Mouse (Mus musculus) forebrain, postnatal 0 days (tissue): ENCODE results near the gene Gm11037. TPM values are rescaled to one million over a fixed set of nuclear protein-coding genes. Genes with fewer than 3 reads are reported as not detected.

Experiments
- ATAC-seq: fragments of 200-750 bp; cut with Nextera tagmentation; 2 replicates; pipeline ENCODE4 v1.8.0; 2017; ENCODE audit warnings: mild to moderate bottlenecking, moderate library complexity
- DNase-seq: peaks from one replicate; pipeline ENCODE4 v3.0.0-alpha.2; 2015
- H3K27ac ChIP-seq: fragments of 300-500 bp; sonication (generic); 2 replicates; pipeline ENCODE4 v1.5.1; 2014; ENCODE audit warnings: low read depth, mild to moderate bottlenecking, antibody characterized with exemption, low read length, moderate library complexity, mixed read lengths
- H3K27me3 ChIP-seq: fragments of 300-500 bp; sonication (generic); 2 replicates; pipeline ENCODE4 v1.6.1; 2014; ENCODE audit warnings: mild to moderate bottlenecking, low read length, mixed read lengths; ENCODE audit not compliant: insufficient read depth
- H3K36me3 ChIP-seq: fragments of 300-500 bp; sonication (generic); 2 replicates; pipeline ENCODE4 v1.6.1; 2014; ENCODE audit warnings: mild to moderate bottlenecking, moderate library complexity; ENCODE audit not compliant: insufficient read depth
- H3K4me1 ChIP-seq: fragments of 300-500 bp; sonication (generic); 2 replicates; pipeline ENCODE4 v1.6.1; 2014; ENCODE audit warnings: antibody characterized with exemption; ENCODE audit not compliant: insufficient read depth
- H3K4me2 ChIP-seq: fragments of 300-500 bp; sonication (generic); 2 replicates; pipeline ENCODE4 v1.6.1; 2014; ENCODE audit warnings: low read depth, mild to moderate bottlenecking, moderate library complexity
- H3K4me3 ChIP-seq: fragments of 300-500 bp; sonication (generic); 2 replicates; pipeline ENCODE4 v1.5.1; 2014; ENCODE audit warnings: low read depth, low read length, mixed read lengths
- H3K9ac ChIP-seq: fragments of 300-500 bp; sonication (generic); 2 replicates; pipeline ENCODE4 v1.6.1; 2014; ENCODE audit warnings: mild to moderate bottlenecking
- H3K9me3 ChIP-seq: fragments of 300-500 bp; sonication (generic); 2 replicates; pipeline ENCODE4 v1.6.1; 2016; ENCODE audit warnings: low read length
- CTCF ChIP-seq: sonication (generic); IDR thresholded peaks from 2 replicates; pipeline ENCODE4 v1.5.1; 2016; ENCODE audit warnings: antibody characterized with exemption, control low read depth, low read depth
- WGBS: fragments of 180-500 bp; shearing (Covaris S2); extraction: QIAGEN DNeasy Blood & Tissue Kit; methylation state at CpG from one replicate; pipeline ENCODE4 v1.1.7; 2014; 5-methylcytosine and 5-hydroxymethylcytosine counted together
- polyA plus RNA-seq: library from polyadenylated mRNA; unstranded; fragments of >200 nt; fragmentation: Nextera tagmentation; extraction: Ambion mirVana; gene quantifications from 2 replicates; pipeline ENCODE4 v1.2.1, GENCODE M21; 2015
- total RNA-seq: library from RNA; depleted of rRNA; stranded (reverse); fragments of >200 nt; gene quantifications from 2 replicates; pipeline ENCODE4 v1.2.3, GENCODE M21; 2014

The Gm11037 gene
- total and polyA plus RNA-seq, 2 experiments from 2014 or later: not detected

DNA sequence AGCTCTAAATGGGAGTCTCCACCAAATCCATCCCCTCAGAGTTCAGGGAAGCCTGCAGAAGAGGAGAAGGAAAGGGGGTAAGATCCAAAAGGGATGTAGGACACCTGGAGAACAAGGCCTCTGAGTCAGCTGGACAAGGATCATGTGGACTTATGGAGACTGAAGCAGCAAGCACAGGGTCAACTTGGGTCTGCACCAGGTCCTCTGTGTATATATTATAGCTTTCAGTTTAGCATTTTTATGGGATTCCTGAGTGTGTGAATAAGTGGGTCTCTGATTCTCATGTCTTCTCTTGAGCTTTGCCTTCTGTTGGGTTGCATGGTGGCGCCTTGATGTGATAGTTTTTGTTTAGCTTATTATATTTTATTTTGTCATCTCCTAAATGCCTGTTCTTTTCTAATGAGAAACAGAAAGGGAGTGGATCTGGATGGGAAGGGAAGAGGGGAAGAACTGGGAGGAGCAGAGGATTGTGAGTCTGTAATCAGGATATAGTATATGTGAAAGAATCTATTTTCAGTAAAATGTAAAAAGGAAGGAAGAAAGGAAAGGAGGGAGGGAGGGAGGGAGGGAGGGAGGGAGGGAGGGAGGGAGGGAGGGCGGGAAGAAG is 14.2 kb upstream of the Gm11037 start:
- no peak for TF ChIP-seq CTCF
- WGBS: 79% methylated on average over 2 of the region's 2 CpGs
- ATAC-seq: no peak

DNA sequence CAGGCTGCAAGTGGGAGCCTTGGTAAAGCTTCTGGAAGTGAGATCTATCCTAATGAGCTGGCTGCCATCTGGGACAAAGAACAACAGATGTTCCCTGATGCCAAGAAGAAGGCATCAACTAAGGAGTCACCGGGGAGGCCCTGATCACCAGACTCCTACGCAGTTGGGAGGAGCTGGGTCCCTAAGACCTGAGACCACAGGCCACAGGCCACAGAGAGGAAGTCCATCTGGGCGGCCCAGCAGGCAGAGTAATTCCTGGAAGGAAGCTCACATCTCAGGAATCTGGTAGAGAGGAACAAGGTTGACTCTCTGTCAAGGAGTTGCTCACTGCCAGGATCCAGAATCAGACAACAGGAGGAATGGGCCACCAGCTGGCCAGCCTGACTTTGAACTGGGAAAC is 9.1 kb upstream of the Gm11037 start:
- TF ChIP-seq CTCF: no peak
- Histone ChIP-seq H3K27ac (no peak overlapping the region), H3K36me3 (no peaks in the 10 kb centered on the region), H3K9me3 (no peaks in the 10 kb centered on the region), H3K4me1 (no peaks in the 10 kb centered on the region), H3K9ac (no peak overlapping the region), H3K27me3 (no peaks in the 10 kb centered on the region), H3K4me2 (no peak overlapping the region), H3K4me3 (no peak overlapping the region)
- no peak for ATAC-seq
- WGBS: 72% methylated on average over 3 of the region's 3 CpGs
- no peak for DNase-seq

More for the DNA sequence above, 14.2 kb upstream of the Gm11037 start:
- H3K36me3 ChIP-seq: no peaks in the 10 kb centered on the region
- no peak overlapping the region for H3K4me3 ChIP-seq
- H3K4me1 ChIP-seq: no peaks in the 10 kb centered on the region
- no peak overlapping the region for H3K4me2 ChIP-seq
- no peak overlapping the region for H3K9ac ChIP-seq
- H3K27ac ChIP-seq: no peak overlapping the region
- no peak for DNase-seq
- H3K9me3 ChIP-seq: no peaks in the 10 kb centered on the region
- no peaks in the 10 kb centered on the region for H3K27me3 ChIP-seq

DNA sequence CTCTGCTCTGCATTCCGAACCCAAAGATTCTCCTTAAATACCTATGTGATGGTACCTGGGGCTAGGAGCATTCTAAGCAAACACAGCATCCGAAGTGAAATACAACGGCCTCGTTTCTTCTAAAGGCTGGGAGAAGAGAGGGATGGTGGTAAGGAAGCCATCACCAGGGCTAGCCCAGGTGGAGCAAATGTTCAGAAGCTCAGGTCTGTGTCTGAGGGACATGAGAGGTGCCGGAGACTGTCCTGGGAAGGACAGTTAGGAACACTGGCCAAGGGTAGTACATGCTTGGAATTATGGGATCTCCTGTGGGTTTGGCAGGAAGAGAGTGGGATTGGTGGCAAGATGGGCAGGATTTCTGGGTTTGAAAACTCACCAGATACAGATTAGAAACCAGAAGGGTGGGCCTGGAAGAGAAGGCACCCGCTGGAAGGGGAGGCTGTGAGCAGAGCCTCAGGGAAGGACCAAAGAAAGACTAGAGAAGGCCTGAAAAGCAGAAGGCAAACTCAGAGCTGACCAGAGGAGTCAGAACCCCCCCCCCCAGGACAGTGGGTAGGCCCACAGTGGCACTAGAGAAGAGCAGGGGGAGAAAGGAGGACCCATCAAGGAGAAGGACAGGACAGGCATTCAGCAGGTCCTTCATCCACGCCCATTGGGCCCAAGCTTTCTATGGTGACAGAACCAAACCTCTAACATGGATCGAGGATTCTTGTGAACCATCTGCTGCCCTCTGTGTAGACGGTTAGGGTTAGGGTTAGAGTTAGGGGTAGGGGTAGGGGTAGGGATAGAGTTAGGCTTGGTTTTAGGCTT is 7.9 kb upstream of the Gm11037 start:
- 91% methylated on average over 9 of the region's 9 CpGs for WGBS
- Histone ChIP-seq H3K9ac (no peak overlapping the region), H3K27ac (no peak overlapping the region), H3K36me3 (no peaks in the 10 kb centered on the region), H3K27me3 (no peaks in the 10 kb centered on the region), H3K4me2 (no peak overlapping the region), H3K4me1 (no peaks in the 10 kb centered on the region), H3K4me3 (no peak overlapping the region), H3K9me3 (no peaks in the 10 kb centered on the region)
- TF ChIP-seq CTCF: no peak
- DNase-seq (no peak), ATAC-seq (no peak)

DNA sequence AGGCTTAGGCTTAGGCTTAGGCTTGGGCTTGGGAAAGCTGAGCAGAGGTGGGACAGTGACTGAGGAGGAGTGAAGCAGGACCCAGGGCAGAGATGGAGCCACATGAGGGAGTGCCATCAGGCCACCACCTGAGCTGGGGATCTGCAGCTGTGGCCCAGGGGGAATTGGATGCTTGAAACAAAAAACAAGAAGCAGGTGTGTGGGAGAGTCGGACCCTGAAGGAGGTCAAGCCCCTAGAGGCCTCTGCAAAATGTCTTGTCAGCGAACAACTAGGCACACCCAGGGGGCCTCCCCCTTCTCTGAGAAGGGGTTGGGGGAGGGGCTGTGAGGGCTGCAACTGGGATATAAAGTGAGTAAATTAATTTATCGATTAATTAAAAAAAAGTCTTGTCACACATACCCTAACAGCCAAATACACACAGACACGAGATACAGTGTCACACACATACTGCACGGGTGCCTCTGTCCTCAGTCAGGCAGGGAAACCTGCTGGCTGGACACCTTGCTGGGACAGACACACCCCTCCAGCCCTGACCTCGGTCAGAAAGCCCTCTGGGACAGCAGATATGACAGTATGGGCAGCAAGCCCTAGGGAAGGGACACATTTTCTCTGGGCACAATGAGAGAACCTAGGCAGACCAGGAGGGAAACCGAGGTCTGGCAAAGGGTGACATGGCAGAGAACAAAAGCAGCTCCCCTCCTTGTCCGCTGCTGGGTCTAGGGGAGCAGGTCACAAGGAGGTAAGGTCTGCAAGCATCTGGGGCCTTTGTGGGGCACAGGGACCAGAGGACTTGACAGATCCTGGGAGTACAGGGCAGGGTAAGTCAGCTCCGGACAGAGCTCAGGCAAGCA is 7.1 kb upstream of the Gm11037 start:
- ATAC-seq (no peak), DNase-seq (no peak)
- 52% methylated on average over 9 of the region's 9 CpGs for WGBS
- Histone ChIP-seq H3K4me3 (no peak overlapping the region), H3K4me1 (no peaks in the 10 kb centered on the region), H3K27ac (no peak overlapping the region), H3K36me3 (no peaks in the 10 kb centered on the region), H3K9me3 (no peaks in the 10 kb centered on the region), H3K9ac (no peak overlapping the region), H3K27me3 (no peaks in the 10 kb centered on the region), H3K4me2 (no peak overlapping the region)
- TF ChIP-seq CTCF: no peak

DNA sequence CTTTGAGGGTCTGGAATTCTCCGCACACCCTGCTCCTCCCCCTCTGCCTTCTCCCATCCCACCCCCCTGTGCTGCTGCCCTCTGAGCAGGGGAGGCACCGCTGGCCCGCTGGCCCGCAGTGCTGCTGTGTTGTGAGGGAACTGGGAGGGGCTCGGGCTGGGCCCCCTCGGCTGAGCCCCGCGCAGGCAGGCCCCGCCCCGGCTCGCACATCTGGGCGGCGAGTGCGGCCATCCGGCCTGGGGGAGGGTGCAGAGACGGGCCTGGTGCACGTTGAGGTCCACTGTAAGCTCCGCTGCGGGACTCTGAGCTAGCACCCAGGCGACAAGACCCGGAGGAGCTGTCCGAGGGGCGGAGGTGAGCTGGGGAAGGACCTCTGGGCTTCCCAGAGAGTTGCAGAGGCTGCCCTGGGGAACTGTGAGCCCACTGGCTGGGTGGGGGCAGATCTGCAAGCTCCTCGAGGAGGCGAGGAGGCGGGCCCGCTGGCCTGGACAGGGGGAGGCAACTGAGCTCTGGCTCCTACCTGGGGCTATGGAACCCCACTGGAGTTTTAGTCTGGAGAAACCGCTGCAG is 6.1 kb upstream of the Gm11037 start, which contains the start of gene Hspa12b:
Hspa12b (plus strand) TSS at position 120 of the 570 bp plus-strand sequence.
- ATAC-seq: peak; percentile 62
- no peak within 1 kb of the TSS for H3K27ac ChIP-seq
- H3K9me3 ChIP-seq: no peaks in the 10 kb centered on the region
- no peak for TF ChIP-seq CTCF
- H3K4me3 ChIP-seq: peak within 1 kb of the TSS; percentile 27
- 3% methylated on average over 28 of the region's 28 CpGs for WGBS
- peak within 1 kb of the TSS; percentile 59 for H3K4me2 ChIP-seq
- H3K27me3 ChIP-seq: no peaks in the 10 kb centered on the region
- no peak for DNase-seq
- H3K36me3 ChIP-seq: no peaks in the 10 kb centered on the region
- no peaks in the 10 kb centered on the region for H3K4me1 ChIP-seq
- peak within 1 kb of the TSS; percentile 51 for H3K9ac ChIP-seq

DNA sequence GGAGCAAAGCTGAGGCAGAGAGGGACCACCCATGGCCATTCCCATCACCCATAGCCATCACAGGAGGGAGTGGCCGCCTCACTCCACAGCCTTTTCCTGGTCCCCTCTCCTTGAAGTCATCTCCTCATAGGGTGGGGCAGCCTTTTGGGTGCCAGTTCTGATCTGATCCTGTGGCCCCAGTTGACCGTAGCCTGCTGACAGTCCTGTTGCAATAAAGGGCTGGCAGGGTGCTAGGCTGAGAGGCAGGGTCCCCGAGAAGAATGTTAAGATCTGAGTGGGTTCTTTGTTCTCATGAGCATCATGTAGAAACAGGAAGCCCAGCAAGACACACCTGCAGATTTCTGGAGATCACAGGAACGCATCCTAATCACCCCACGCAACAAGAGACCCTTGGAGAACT is 5.1 kb upstream of the Gm11037 start:
- peak overlapping the region; percentile 59; the same call in 1 of the 2 replicates for H3K4me2 ChIP-seq
- no peaks in the 10 kb centered on the region for H3K4me1 ChIP-seq
- TF ChIP-seq CTCF: no peak
- WGBS: 89% methylated on average over 5 of the region's 5 CpGs
- no peaks in the 10 kb centered on the region for H3K9me3 ChIP-seq
- H3K9ac ChIP-seq: no peak overlapping the region
- DNase-seq (no peak), ATAC-seq (no peak)
- no peak overlapping the region for H3K27ac ChIP-seq
- no peak overlapping the region for H3K4me3 ChIP-seq
- H3K36me3 ChIP-seq: no peaks in the 10 kb centered on the region
- no peaks in the 10 kb centered on the region for H3K27me3 ChIP-seq
